Mouse (Mus musculus) heart, embryonic 16.5 days (tissue): ENCODE measurements at regions not wholly inside any gene's neighbourhood (a gene's known extent, or its start where the extent isn't known, plus 50 kb on each side); places are given as distances from the start of the nearest gene placed in this dataset.

Source experiments
- ATAC-seq: fragments of 200-750 bp; cut with Nextera tagmentation; replicated peaks from 2 replicates; pipeline ENCODE4 v1.8.0; 2017; ENCODE audit warnings: moderate number of reproducible peaks; ENCODE audit not compliant: insufficient read depth, low FRiP score; ENCODE audit errors: extremely low read depth
- H3K27ac ChIP-seq: fragments of 300-500 bp; sonication (generic); 2 replicates; pipeline ENCODE4 v1.5.1; 2014; ENCODE audit warnings: mild to moderate bottlenecking, low read length, control low read depth, moderate library complexity
- H3K27me3 ChIP-seq: fragments of 300-500 bp; sonication (generic); 2 replicates; pipeline ENCODE4 v1.6.1; 2014; ENCODE audit warnings: low read length, mixed read lengths; ENCODE audit not compliant: control insufficient read depth, insufficient read depth
- H3K36me3 ChIP-seq: fragments of 300-500 bp; sonication (generic); 2 replicates; pipeline ENCODE4 v1.6.1; 2014; ENCODE audit not compliant: control insufficient read depth, insufficient read depth
- H3K4me1 ChIP-seq: fragments of 300-500 bp; sonication (generic); 2 replicates; pipeline ENCODE4 v1.6.1; 2014; ENCODE audit warnings: low read length, mixed read lengths; ENCODE audit not compliant: control insufficient read depth, insufficient read depth
- H3K4me2 ChIP-seq: fragments of 300-500 bp; sonication (generic); 2 replicates; pipeline ENCODE4 v1.6.1; 2014; ENCODE audit warnings: low read depth, mild to moderate bottlenecking, control low read depth, low read length
- H3K4me3 ChIP-seq: fragments of 300-500 bp; sonication (generic); 2 replicates; pipeline ENCODE4 v1.5.1; 2014; ENCODE audit warnings: mild to moderate bottlenecking, control low read depth, low read length
- H3K9ac ChIP-seq: fragments of 300-500 bp; sonication (generic); 2 replicates; pipeline ENCODE4 v1.6.1; 2014; ENCODE audit warnings: low read length, control low read depth
- H3K9me3 ChIP-seq: fragments of 300-500 bp; sonication (generic); replicated peaks from 2 replicates; pipeline ENCODE4 v1.6.1; 2016; ENCODE audit warnings: low read length; ENCODE audit not compliant: control insufficient read depth
- WGBS: fragments of 180-500 bp; shearing (Covaris S2); extraction: QIAGEN DNeasy Blood & Tissue Kit; methylation state at CpG from one replicate; pipeline ENCODE4 v1.1.7; 2014; 5-methylcytosine and 5-hydroxymethylcytosine counted together

DNA sequence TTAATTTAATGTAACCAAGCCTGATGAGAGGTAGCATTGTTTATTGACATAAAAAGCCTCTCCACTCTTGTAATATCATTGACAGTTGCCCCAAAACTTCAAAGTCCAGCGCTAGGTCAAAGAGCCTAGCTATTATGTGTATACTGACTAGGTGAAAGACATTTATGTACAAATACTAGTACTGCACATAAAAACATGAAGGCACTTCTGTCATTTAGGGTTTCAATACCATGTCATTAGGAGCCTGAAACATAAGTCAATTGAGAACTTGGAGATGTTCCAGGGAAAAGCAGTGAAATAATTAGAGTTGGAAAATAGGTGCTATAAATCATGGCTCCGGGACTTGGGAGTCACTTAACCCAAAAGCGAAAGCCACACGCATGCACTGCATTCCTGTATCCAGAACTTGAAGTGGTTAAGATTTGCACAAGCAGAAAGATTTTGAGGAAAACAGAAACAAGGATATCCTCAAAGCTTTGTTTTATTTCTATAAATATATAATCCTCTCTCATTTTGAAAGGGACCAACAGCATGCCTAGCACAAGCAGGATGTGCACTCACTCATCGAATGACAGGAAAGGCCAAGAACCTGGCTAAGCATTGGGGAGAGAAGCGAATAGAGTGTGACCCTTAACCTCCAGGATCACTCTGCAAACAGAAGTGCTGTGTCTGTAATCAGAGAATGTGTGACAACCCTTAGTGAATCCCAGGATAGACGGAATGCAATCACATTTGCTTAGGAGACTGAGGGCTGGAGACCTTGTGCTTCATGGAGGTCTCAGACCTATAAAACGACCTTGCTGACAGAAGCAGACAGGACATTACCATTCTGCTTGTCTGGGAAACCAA lies 176.3 kb upstream of the Crim1 start:
- no peak overlapping the region for H3K9ac ChIP-seq
- H3K4me1 ChIP-seq, result no peaks in the 10 kb centered on the region
- no peak overlapping the region for H3K27ac ChIP-seq
- 52% methylated on average over 8 of the region's 8 CpGs for WGBS
- H3K27me3 ChIP-seq, result no peaks in the 10 kb centered on the region
- H3K4me3 ChIP-seq, result no peak overlapping the region
- no peaks in the 10 kb centered on the region for H3K9me3 ChIP-seq
- no peak overlapping the region for H3K4me2 ChIP-seq
- H3K36me3 ChIP-seq, result no peaks in the 10 kb centered on the region
- ATAC-seq, result no peak

DNA sequence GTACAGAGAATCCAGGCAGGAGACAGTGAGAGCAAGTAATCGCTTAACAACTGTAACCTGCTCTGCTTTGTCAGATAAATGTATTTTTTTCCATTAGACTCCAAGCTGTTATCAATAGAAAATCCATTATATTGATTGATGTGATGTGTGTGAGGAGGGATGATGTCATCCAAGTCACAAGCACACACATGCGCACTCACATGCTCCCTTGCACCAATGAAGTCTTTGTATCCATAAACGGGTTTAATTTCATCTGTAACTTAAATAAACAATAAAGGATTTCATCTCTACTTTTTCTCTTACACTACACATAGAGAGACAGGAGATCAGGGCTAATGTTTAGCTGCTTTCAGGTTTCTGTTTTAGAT lies 175.7 kb upstream of the Crim1 start:
- Histone ChIP-seq H3K4me1 (no peaks in the 10 kb centered on the region), H3K27ac (no peak overlapping the region), H3K27me3 (no peaks in the 10 kb centered on the region), H3K36me3 (no peaks in the 10 kb centered on the region), H3K9me3 (no peaks in the 10 kb centered on the region), H3K4me2 (no peak overlapping the region), H3K9ac (no peak overlapping the region), H3K4me3 (no peak overlapping the region)
- no peak for ATAC-seq
- 67% methylated on average over 3 of the region's 3 CpGs for WGBS

DNA sequence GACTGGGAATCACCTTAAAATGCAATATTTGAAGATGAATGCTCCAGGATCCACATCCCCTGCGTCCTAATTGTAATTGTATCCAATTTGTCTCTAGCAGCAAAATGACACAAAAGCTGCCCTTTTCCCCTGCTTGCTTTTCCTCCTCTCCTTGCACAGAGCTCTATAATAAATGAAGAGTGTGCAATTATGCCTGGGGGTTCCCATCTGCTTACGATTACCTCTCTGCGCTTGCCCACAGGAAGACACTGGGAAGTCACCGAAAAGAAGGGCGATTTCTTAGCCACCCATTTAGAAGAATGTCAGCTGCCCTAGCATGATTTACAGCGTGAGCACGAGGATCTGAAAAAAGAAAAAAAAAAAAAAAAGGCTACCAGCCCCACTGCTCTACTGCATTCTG lies 174.8 kb upstream of the Crim1 start:
- no peak overlapping the region for H3K9ac ChIP-seq
- H3K4me3 ChIP-seq, result no peak overlapping the region
- 69% methylated on average over 7 of the region's 7 CpGs for WGBS
- ATAC-seq, result no peak
- no peak overlapping the region for H3K27ac ChIP-seq
- no peaks in the 10 kb centered on the region for H3K27me3 ChIP-seq
- H3K9me3 ChIP-seq, result no peaks in the 10 kb centered on the region
- no peak overlapping the region for H3K4me2 ChIP-seq
- H3K36me3 ChIP-seq, result no peaks in the 10 kb centered on the region
- H3K4me1 ChIP-seq, result no peaks in the 10 kb centered on the region

DNA sequence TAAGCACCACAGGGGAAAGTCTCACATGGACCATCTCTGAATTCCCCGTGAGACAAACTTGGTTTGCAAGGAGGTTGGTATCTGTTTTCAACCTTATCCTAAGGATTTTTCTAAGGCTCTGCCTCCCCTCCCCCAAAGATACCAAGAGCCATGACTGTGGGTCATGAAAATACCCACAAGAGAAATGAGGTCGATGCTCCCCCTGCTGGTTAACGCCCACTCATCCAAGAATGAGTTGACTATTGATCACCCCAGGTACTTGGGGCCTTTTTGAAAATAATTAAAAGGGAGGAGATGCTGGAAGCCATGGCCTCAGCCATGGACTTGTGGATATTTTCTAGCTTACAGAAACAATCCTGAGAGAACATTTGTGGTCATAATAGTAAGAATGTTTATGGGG lies 164.4 kb upstream of the Crim1 start:
- no peak for ATAC-seq
- H3K36me3 ChIP-seq, result no peaks in the 10 kb centered on the region
- no peak overlapping the region for H3K9ac ChIP-seq
- H3K9me3 ChIP-seq, result no peaks in the 10 kb centered on the region
- 79% methylated on average over 3 of the region's 3 CpGs for WGBS
- no peak overlapping the region for H3K4me2 ChIP-seq
- H3K4me3 ChIP-seq, result no peak overlapping the region
- no peaks in the 10 kb centered on the region for H3K27me3 ChIP-seq
- no peak overlapping the region for H3K27ac ChIP-seq
- H3K4me1 ChIP-seq, result no peaks in the 10 kb centered on the region

DNA sequence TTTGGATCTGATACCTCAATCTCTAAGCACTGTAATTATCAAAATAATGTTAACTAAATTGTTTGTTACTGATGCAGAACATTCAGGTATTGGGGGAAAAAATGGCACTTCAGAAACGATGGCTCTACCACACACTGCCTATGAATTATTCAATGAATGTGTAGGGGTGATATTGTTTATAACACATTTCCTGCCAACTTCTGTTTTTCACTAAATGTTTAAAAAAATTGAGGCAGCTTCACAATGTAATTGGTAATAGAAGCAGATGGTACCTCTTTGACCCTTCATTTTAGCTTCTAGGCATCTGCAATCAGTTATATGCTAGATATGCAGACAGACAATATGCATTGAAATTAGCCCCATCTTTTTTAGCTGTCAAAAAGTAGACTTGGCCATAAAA lies 159.7 kb upstream of the Crim1 start:
- H3K27me3 ChIP-seq, result no peaks in the 10 kb centered on the region
- no peaks in the 10 kb centered on the region for H3K4me1 ChIP-seq
- H3K9me3 ChIP-seq, result no peaks in the 10 kb centered on the region
- no peak for ATAC-seq
- H3K4me3 ChIP-seq, result no peak overlapping the region
- H3K27ac ChIP-seq, result no peak overlapping the region
- no peaks in the 10 kb centered on the region for H3K36me3 ChIP-seq
- no peak overlapping the region for H3K4me2 ChIP-seq
- WGBS, result 79% methylated on average over 1 of the region's 1 CpGs
- H3K9ac ChIP-seq, result no peak overlapping the region

DNA sequence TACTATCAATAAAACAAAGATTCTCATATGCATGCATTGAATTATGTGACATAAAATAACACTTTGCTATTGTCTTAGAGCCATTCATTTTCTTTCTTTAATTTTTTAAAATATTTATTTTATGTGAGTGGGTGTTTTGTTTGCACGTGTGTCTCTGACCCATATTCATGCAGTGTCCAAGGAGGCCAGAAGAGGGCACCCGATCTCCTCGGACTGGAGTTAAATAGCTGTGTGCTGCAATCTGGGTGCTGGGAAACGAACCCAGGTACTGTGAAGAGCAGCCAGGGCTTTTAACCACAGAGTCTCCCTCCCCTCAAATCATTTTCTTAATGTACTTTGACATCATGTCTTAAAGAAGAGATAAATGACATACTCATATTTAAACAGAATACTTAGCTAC lies 158.8 kb upstream of the Crim1 start:
- Histone ChIP-seq H3K9me3 (no peaks in the 10 kb centered on the region), H3K9ac (no peak overlapping the region), H3K27ac (no peak overlapping the region), H3K4me1 (no peaks in the 10 kb centered on the region), H3K36me3 (no peaks in the 10 kb centered on the region), H3K4me2 (no peak overlapping the region), H3K4me3 (no peak overlapping the region), H3K27me3 (no peaks in the 10 kb centered on the region)
- no peak for ATAC-seq
- WGBS, result 75% methylated on average over 4 of the region's 4 CpGs

DNA sequence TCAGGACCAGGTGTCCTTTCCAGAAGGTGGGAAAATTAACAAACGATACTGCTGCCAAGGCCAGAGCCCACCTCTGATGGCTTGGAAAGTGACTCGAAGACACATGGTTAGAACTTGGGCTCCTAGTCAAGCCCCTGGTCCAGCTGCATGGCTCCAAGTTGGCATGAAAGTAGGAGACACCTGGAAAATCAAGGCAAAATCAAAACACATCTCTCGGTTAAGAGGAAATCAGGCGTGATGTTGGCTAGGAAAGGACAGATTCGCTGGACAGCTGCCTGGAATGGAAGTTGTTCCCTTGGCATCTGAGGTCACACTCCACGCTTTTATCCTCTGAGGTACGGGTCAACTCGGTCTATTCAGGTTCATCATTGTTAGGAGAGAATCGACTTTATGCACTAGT lies 150.3 kb upstream of the Crim1 start:
- Histone ChIP-seq H3K27ac (no peak overlapping the region), H3K9me3 (no peaks in the 10 kb centered on the region), H3K4me2 (no peak overlapping the region), H3K27me3 (no peaks in the 10 kb centered on the region), H3K36me3 (no peaks in the 10 kb centered on the region), H3K9ac (no peak overlapping the region), H3K4me1 (no peaks in the 10 kb centered on the region), H3K4me3 (no peak overlapping the region)
- 75% methylated on average over 9 of the region's 9 CpGs for WGBS
- ATAC-seq, result no peak

DNA sequence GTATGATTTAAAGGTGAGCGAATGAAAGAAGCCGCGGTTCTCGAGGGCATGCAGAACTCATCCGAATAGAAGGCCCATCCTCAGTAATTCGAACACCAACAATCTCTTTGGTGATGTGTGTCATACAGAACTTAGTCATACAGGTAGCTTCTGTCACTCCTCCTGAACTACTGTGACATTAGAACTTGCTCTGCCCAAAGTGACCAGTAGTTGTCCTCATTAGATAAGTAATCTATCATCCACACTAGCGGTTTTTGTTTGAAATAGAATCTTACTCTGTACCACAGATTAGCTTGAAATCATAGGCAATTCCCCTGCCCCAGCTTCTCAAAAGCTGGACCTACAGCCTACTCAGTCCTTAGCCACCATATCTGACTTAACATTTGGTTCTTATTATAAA lies 149.8 kb upstream of the Crim1 start:
- Histone ChIP-seq H3K27ac (no peak overlapping the region), H3K4me3 (no peak overlapping the region), H3K4me1 (no peaks in the 10 kb centered on the region), H3K4me2 (no peak overlapping the region), H3K9me3 (no peaks in the 10 kb centered on the region), H3K36me3 (no peaks in the 10 kb centered on the region), H3K9ac (no peak overlapping the region), H3K27me3 (no peaks in the 10 kb centered on the region)
- WGBS, result 79% methylated on average over 7 of the region's 7 CpGs
- ATAC-seq, result no peak

DNA sequence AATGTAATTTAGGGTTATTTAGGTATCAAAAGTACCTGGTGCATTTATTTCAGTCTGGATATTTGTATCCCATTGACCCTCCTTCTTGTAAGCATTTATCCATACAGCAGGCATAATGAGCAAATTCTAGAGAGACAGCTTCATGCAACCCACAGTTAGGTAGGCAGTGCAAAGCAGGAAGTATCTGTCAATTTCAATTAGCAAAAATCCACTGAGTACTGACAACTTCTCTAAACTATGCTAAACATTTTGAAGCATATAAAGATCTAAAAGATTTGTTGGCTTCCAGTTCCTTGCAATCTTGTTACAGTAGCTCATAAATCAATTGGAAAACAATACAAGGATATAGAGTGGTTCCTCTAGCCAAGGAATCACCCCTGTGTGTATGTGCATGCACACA lies 124.2 kb upstream of the Crim1 start:
- Histone ChIP-seq H3K9ac (no peak overlapping the region), H3K4me1 (no peaks in the 10 kb centered on the region), H3K36me3 (no peaks in the 10 kb centered on the region), H3K9me3 (no peaks in the 10 kb centered on the region), H3K27me3 (no peaks in the 10 kb centered on the region), H3K4me2 (no peak overlapping the region), H3K4me3 (no peak overlapping the region), H3K27ac (no peak overlapping the region)
- ATAC-seq, result no peak
